In the genomic region with DNA sequence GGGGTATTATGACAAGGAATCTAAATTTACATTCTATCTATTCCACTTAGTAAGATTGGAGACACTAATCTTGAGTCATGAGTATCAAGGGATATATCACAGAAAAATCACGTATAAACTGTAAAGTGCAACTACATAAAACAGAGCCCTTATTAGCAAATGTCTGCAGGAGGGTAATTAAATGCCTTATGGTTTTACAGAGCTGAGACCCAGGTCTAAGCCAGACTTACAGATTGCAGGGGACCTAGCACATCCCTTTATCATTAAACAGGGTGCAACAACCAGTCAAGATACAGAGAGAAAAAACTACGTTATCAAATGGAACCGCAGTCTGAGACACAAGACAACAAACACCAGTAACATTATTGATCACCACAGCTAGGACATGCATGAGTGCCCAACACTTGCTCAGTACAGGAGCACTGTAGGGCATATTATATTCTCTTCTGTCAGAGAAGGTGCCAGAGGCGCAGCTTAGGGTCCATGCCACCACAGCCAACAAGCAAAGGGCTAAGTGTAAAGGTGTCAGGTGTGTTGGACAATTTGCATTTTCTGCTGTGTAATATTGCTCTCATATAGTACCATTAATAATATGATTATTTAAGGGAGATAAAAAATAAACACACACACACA, we compare ENCODE assay signal across 13 mouse cellular contexts.
"Had no signal": no experiment of that assay in that cellular context is flagged by ENCODE, and none has a peak within 500 bp of the region (broad histone marks: within the 10 kb centered on the region; RNA-seq: fewer than 3 reads in every experiment).

No protein-coding gene starts in this region.

- H3K9ac ChIP-seq: intestine, embryonic 15.5 days; kidney, embryonic 15.5 days; liver, embryonic 15.5 days; midbrain, embryonic 13.5 days had no signal

- H3K36me3 ChIP-seq: intestine, embryonic 15.5 days; kidney, embryonic 15.5 days; limb, embryonic 10.5 days; liver, embryonic 15.5 days; midbrain, embryonic 13.5 days had no signal

- H3K9me3 ChIP-seq: intestine, embryonic 15.5 days; kidney, embryonic 15.5 days; limb, embryonic 10.5 days; liver, embryonic 15.5 days; midbrain, embryonic 13.5 days had no signal

- H3K27ac ChIP-seq: intestine, embryonic 15.5 days; kidney, embryonic 15.5 days; left cerebral cortex, adult 2 months; limb, embryonic 10.5 days; liver, embryonic 15.5 days; midbrain, embryonic 13.5 days had no signal

- ATAC-seq: intestine, embryonic 15.5 days; lung, postnatal 0 days; midbrain, embryonic 13.5 days had no signal

- H3K27me3 ChIP-seq: intestine, embryonic 15.5 days; kidney, embryonic 15.5 days; liver, embryonic 15.5 days; midbrain, embryonic 13.5 days had no signal

- DNase-seq: kidney, adult 18-20 months; kidney, postnatal 25 days; lung, adult 2 months; lung, postnatal 36 days; thymus, postnatal 4 days had no signal

- H3K4me3 ChIP-seq: intestine, embryonic 15.5 days; kidney, embryonic 15.5 days; left cerebral cortex, adult 2 months; limb, embryonic 10.5 days; liver, embryonic 15.5 days; midbrain, embryonic 13.5 days had no signal

- H3K4me1 ChIP-seq: intestine, embryonic 15.5 days; limb, embryonic 10.5 days; liver, embryonic 15.5 days; midbrain, embryonic 13.5 days had no signal

- H3K4me2 ChIP-seq: intestine, embryonic 15.5 days; kidney, embryonic 15.5 days; liver, embryonic 11.5 days; liver, embryonic 15.5 days; midbrain, embryonic 13.5 days had no signal
